Mouse (Mus musculus) gonadal fat pad, adult 2 months (tissue): Measurements from ENCODE around the gene Klf11. TPM values are rescaled to one million over a fixed set of nuclear protein-coding genes. Genes with fewer than 3 reads are reported as not detected.
"Not testable (repeated sequence)": the region's sequence is repeated elsewhere in the genome, so short reads cannot be mapped to it uniquely, and the experiment has no call there.

Source experiments
- DNase-seq: peaks from one replicate; pipeline ENCODE4 v3.0.0-alpha.2; 2012; ENCODE audit warnings: low read depth
- polyA plus RNA-seq: library from polyadenylated mRNA; depleted of rRNA; stranded (reverse); fragments of >200 nt; gene quantifications from 2 replicates; pipeline ENCODE4 v1.2.3, GENCODE M21; 2012; rRNA removed

Klf11 gene
- polyA plus RNA-seq: 10.3 and 12.7 TPM in 2 replicates

DNA sequence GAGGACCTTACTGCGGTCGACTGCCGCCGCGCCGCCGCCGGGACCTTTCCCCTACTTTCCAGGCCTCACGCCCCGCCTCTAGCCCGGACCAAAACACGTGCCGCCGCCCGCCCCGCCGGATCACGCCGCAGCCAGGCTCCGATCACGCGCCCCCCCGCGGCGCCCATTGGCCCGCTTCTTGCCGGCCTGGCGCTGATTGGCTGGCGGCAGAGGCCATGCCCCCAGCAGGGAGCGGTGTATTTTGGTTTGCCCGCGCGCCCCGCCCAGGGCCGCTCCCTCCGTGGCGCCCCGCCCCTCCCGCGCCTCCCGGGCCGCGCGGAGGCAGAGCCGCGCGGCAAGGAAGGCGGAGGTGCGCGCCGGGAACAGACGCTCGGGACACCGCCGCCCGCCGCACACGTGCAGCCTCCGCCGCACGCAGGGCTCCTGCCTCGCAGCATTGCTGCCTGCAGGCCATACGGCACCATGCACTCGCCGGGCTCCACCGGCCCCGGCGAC is at the start of gene Klf11:
Gene Klf11, plus strand, starts transcription at position 212 of the 495 bp plus-strand sequence.
- DNase-seq: no peak

DNA sequence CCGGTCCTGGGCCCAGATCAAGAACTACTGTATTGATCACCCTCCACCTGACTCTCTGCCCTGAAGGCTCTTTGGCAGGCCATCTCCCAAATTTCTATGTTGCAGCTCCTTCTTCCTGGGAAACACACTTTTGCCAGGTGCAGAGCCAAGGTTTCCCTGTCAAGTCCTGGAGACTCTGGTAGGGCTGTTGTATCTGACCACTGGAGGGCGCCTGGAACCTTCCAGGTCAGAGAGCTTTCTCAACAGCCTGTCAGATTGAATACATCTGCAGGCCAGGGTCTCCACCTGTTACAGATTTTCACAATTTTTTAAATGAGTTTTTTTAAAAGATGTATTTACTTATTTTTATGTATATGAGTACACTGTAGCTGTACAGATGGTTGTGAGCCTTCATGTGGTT is 47.8 kb upstream of the Klf11 start:
- DNase-seq: no peak

DNA sequence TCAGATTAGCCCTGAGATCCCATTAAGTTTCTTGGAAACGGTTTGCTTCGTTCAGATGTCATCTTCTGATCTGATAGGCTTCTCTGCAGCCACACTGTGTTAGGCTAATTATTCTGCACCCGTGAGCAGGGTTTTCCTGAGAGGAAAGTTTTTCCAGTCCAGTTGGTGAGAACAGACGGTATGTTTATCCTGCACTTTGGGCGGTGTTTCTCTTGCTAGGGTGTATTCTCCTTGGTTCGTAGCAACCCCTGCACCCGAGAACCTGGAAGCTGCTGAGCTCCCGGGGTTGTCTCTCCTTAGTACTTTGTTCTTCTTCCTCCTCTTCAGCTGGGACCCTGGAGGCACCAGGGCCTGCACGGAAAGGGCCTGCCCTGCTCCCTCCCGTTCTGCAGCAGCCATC is 44.9 kb upstream of the Klf11 start:
- no peak for DNase-seq

DNA sequence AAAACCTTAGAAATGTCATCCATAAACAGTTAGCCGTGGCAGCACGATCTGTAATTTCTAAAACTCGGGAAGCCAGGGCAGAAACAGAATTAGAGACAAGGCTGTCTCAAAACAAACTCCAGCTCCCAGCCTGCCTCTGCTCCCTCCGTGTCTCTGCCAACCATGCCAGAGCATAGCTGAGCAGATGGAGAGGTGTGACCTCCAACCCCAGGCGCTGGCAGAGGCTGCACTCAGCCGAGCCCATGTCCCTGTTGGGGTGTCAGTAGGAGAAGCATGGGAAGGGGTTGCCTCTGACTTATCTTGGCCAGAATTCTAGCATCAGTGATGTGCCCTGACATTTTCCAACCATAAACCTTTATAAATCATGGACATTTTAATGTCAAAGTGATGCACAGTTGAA is 38.5 kb upstream of the Klf11 start:
- DNase-seq: no peak

DNA sequence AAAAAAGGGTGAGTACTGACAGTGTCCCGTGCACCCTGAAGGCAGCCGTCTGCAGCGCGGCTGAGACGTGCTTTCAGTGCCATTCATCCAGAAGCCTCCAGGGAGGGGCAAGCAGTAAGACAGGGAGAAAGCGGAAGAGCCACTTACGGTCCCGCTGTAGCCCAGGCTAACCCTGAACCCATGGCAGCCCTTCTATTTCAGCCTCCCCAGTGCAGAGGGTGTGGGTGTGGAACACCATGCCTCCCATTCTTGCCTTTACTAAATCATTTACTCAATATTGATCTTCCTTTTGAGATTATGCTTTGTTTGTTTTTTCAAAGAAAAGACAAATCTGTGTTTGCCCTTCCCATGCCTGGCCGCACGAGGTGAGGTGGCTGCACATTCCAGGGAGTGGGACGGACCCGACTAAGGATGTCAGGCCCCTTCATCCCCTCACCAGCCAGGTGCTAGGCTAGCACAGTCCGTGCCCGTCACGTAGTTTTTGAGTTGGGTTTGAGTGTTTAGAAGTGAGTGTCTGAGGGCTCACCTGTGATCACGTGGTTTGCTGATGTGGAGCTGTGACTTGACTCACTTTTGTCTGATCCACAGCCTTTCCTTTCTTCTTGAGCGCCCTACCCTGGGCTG is 36.5 kb upstream of the Klf11 start:
- DNase-seq: no peak

DNA sequence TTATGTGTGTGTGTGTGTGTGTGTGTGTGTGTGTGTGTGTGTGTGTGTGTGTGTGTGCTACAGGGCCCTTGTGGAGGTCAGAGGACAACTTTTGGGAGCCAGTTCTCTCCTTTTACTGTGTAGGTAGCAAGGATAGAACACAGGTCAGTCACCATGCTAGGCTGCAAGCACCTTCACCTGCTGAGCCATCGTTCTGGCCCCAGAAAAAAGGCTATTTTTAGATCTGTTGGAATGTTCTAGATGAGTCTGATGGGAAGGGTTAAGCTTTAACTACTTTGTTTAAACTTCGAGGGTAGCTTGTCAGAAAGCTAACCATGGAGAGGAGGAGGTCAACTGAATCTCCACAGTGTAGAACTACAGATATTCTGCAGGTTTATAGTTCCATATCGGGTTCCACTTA is 35.9 kb upstream of the Klf11 start:
- no peak for DNase-seq

DNA sequence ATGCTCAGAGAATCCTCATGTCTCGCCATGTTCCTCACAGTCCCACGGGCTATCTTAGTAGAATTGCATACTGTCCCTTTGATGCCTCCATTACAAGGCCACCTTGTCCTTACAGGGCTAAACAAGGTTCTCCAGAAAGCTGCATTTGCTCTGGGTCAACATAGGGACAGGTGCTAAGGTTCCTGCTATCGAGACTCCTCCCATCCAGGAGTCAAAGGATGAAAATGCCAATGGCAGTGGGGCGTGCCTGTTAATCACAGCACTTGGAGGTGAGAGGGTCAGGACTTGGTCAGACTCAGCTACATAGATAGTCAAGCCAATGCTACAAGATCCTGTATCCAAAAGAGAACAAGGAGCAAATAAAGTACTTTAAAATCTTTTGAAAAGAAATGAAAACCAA is 31.6 kb upstream of the Klf11 start:
- no peak for DNase-seq

DNA sequence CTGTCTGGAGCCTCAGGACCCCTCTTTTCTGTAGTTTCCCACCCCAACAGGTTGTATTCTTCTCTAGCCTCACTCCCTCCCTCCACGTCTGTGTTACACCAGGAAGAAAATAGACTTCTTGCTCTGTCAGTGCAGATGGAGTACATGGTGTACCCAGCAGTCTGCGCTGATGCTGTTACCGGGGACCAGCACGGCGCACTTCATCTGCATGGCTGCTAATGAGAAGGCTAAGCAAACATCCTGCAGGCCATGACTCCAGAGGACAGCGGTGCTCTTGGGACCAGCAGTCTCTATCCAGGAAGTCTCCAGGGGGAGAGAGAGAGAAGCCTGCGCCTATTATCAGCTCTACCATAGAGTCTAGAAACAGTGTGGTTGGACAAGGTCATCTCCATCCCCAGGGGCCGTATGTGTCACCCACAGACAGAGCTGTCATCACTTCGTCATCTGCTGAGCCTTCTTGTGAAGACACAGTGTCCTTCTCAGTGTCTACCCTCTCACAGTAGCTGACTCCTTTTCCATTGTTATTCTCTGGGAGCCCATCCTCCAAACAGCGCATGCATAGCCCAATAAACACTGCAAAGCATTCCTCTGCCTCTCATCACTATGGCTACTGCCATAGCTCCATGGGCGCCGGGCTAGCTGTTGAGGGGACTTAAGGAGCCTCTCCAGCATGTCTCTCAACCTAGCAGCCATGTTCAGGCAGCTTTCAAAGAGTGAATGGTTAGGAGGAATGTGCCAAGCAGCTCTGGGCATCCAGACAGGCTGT is 27.4 kb upstream of the Klf11 start:
- no peak for DNase-seq

DNA sequence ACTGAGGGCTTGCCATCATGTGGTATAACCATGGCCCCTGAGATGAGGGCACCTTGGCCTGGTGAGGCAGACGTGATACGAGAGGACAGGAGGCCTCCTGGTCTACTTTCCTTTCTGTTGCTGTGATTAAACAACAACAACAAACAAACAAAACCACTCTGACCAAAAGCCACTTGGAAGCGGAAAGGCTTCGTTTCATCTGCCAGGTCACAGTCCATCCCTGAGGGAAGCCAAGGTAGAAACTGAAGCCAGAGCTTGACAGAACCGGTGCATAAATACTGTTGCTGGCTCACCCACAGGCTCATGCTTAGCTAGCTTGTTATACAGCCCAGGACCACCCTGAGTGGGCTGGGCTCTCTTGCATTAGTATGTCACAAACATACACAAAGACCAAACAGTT is 24.7 kb upstream of the Klf11 start:
- no peak for DNase-seq

DNA sequence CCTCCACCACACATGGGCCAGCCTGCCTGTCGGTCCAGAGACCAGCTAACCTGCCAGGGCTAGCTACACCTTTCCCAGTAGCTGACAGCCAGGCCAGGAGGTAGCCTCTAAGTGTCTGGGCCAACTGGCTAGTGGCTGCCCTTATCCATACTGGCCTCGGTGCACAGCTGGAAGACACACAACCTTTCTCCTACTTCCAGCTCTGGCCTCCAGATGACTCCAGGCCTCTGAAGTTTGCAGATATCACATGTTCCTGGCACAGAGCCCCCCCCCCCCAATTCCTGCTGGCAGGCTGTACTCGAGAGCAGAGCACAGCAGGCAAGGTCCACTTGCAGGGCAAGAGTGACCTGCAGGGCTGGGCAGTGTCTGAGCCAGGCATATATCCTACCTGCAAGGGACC is 23.9 kb upstream of the Klf11 start:
- no peak for DNase-seq

DNA sequence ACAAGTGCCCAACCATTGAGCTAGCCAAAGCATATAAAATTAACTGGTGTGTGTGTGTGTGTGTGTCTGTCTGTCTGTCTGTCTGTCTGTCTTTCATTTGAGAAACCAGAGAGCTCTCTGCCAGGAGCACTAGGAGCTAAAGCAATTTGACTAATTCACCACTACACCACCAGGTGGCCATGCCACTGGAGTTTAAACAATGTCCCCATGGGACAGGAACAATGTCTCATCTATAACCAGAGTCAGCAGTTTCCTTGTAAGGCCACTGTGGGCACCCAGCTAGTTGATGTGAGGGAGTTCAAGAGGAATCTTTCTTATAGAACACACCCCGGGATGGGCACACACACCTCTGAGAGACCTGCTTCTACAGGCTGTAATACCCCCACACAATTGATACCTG is 20.9 kb upstream of the Klf11 start:
- DNase-seq: no peak

DNA sequence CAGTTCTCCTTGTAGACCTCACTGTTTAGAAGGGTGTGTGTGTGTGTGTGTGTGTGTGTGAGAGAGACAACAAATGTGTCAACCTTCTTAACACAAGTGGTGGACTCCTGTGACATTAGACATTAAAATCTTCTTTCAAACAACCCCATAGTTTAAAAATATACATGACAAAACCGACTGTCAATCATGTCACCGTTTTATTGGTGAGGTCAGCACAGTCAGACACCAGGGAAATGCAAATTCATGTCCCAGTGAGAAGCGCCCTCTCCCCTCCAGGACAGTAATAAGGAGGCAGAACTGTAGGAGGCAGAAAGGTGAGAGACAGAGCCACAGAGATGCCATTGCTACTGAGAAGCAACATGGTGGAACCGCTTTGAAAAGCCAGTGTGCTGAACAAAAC is 18.7 kb upstream of the Klf11 start:
- no peak for DNase-seq

DNA sequence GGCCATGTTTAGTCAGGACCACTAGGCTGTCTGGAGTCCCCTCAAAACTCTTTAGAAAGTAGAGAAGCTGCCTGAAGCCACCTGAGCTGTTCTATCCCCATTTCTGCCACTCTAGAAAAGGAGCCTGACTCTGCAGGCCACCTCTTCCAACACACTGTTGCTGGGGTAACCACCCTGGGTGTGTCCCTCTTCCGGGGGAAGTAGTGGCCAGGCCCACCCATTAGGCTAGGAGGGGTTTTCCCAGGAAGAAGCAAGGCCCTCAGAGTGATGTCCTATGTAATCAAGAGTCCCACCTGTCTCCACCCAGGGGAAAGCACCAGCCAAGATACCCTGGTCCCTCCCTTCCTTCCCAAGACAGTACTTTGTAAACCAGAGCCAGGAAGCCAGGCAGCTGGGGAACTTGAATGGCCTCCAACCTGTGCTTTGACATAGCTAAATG is 17.3 kb upstream of the Klf11 start:
- no peak for DNase-seq

DNA sequence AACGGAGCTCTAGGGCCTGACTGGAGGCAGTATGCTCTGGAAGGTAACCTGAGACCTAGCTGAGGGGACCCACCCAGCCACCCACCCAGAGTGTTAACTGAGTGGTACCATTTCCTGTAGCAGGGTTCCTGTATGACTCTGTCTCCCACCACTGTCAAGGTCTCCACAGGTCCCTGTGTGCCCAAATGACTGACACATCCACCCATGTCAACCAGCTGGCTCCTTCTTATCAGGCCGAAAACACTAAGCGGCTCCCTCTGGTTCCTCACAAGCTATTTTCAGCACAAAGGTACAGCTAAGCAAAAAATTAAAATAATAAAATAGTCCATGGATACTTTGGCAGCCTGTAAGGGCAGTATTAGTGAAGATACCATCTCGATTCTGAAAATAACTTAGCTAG is 16.9 kb upstream of the Klf11 start:
- DNase-seq: no peak

DNA sequence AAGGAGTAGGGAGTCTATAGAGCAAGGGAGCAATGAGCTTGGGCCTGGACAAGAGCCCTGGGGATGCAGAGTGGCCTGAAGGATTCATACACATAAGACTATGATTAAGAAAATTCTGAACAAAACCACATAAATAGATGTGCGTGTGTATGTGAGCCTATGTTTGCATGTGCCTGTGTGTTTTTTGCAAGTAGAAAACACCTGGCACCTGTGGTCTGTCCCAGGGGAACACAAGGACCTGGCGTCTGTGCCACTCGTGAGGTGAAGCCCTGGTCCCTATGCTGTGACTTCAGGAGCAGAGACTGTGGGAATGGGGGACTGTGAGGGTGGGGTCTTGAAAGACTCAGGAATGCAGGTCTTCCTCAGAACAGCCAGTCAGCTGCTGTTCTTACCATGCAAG is 16.4 kb upstream of the Klf11 start:
- DNase-seq: no peak

DNA sequence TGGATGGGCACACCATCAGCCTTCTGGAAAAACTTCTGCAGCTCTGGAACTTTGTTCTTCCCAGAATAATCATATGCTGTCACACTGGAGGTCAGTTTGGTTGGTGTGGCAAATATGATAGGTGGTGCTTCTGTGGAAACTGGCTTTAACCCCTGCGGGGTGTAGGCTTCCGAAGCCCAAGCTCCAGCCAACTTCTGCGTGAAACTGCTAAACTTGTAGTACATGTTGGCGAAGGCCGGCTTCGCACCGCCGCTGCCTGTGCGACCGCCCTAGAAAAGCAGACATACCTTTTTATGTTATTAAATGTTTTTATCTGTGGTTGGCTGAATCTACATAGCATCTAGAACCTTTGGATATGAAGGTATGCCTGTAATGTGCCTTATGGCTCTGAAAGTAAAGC is 12.3 kb upstream of the Klf11 start:
- not testable (repeated sequence) for DNase-seq

DNA sequence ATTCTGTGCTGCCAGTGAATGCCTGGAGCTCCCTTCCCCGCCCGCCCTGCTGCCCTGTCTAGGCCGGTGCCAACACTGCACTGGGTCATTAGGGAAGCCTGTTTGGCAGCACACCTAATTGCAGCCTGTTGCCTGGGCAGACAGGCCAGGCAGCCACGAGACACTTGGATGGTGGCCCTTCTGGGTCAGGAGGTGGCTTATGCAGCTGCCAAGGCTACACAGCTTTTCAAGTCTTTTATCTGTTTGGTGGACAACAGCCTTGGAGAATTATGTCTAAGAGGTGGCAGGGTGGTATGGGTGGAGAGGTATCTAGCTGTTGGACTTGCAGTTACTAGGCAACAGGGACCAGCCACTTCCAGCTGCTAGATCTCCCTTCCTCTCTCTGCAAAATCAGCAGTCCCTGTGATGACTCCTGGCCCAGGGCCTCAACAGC is 8.7 kb upstream of the Klf11 start:
- DNase-seq: no peak

DNA sequence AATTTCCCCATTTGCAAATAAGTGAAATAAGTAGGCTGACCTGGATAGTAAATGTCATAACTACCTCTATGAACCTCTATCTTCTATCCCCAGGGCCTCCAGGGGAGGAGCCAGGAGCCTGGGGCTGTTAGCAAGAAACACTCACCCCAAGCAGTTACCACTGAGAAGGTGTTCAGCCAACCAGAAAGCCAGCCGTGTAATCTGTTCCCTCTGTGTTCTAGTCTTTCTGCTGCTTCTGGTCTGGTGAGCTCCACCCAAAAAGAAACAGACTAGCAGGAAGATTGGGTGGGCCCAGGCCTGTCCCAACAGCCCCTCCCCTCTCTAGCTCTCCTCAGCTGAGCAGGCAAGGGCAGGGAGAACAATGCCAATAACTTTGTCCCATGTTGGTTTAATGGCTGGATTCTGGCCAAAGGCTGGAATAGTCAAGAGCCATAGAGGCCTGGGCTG is 6.9 kb upstream of the Klf11 start:
- DNase-seq: no peak

DNA sequence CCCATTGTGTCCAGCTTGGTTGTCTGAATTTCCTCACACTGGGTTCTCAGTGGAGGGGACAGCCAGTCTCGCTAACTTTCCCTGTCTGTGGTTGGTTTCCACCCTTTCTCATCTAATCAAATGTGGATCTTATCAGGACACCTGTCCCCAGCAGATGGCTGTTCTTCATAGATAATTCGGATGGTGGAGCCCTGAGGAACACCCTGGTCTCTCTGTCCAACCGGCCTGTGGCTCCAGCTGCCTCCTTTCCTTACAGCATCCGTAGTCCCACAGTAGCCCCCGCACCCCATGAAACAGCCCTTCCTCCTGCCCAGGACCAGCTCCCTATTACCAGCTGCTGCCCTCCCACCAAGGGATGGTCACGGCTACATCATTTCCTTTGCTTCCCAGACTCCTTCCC is 5.2 kb upstream of the Klf11 start:
- no peak for DNase-seq

DNA sequence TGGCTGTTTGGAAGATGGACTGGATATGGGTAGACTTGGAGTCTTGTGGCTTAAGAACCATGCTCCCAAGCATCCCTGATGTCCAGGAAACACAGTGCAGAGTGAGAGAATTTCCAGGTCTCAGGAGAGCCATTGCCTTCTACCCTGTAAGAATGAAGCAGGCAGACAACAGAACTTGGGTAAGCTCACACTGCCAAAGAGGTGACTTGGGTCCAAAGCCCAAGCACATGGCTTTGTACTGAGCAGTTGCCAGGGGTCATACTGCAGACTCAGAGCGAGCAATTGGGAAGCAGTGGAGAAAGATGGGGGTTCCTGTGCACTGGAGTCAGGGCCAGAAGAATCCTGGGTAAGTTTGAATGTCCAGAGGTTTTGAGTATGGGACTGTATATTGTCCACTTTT is 3.0 kb upstream of the Klf11 start:
- no peak for DNase-seq

DNA sequence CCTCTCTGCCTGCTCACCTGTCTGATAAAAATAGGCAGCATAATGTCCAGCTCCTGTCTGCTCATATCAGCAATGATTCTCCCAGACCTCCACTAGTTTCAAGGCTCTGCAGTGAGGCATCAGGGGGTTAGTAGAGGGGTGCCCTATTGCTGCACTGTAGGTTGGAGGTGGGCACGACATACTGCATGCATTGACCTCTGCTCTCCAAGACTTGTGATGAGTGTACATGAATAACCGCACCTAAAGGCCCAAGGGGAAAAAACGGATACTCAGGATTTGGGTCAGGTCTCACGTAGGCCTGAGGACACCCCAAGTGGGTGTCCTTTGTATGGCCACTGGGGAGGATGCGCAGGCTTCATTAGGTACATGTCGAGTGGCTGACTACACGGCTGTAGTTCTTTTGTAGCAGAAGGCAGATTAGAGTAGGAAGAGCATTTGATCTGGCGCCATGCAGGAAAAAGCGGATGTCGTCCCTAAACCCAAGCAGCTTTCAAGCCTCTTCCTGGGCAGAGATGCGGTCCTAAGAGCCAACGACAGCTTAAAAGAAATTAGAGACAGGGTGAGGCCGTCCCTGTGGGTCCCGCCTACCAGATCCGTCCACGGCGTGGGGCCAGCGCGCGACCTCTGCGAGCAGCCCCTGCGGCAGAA is 535 bp upstream of the Klf11 start:
- DNase-seq: no peak

DNA sequence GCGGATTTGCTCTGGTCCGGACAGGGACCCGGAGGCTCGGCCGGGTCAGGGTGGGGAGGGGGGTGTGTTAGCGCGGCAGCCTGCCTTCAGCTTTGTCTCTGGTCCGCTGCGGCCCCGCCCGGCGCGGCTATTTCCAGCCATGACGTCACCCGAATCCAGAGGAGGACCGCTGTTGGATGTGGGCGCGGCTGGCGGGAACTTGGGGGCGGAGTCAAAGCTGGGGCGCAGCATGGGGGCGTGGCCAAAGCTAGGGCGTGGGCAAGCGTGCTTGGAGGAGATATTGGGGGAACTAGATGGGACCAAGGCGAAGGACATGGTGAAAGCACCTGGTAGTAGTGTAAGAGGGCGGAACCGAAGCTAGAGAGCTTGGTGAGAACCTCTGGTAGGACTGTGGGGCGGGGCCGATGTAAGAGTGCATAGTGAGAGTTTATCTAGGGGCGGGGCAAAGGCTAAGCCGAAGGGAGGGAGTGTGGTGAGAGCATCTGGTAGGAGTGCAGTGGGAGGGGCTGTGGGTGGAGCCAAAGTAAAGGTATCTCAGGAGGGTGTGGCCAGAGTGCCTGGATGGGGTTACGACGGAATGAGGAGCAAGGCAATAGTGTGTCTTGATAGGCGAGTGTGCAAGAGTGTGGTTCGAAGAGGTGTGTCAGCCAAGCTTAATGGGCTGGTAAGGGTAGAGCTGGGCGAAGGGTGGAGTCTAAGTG is 718 bp downstream of the Klf11 start:
- DNase-seq: no peak
